Mouse (Mus musculus): ENCODE data around the gene Zfp964. TPM values are rescaled to one million over a fixed set of nuclear protein-coding genes. Genes with fewer than 3 reads are reported as not detected.
A peak's percentile ranks its signal among the peaks of the same experiment; 100 is the strongest.

Gene Zfp964
- polyA plus RNA-seq, 1 experiment from 2014 or later: 1.6 TPM

- no peak for DNase-seq (ENCODE audit: low spot score)
- H3K27me3 ChIP-seq (replicated peaks; ENCODE audit: control insufficient read depth, insufficient read depth, low read length): no peaks in the 10 kb centered on the region
- H3K9ac ChIP-seq (ENCODE audit: low read length): no peak overlapping the region
- H3K9me3 ChIP-seq (replicated peaks; ENCODE audit: control insufficient read depth, low read length): no peaks in the 10 kb centered on the region
- H3K4me1 ChIP-seq (ENCODE audit: control insufficient read depth, insufficient read depth, low read length): peaks cover 10% of the 10 kb centered on the region
- H3K36me3 ChIP-seq (ENCODE audit: control insufficient read depth, insufficient read depth, low read length): peaks cover 33% of the 10 kb centered on the region
- H3K4me2 ChIP-seq (ENCODE audit: low read length): no peak overlapping the region
- H3K27ac ChIP-seq (ENCODE audit: low read depth, low read length): no peak overlapping the region
- H3K4me3 ChIP-seq (ENCODE audit: low read depth, low read length): no peak overlapping the region
- 93% methylated on average over 8 of the region's 8 CpGs for WGBS
- ATAC-seq: no peak
Observed at GRCm38 (mm10) chr8:69713516-69713915, 59.2 kb downstream of the Zfp964 start.

- 81% methylated on average over 6 of the region's 6 CpGs for WGBS
- ATAC-seq (no peak), DNase-seq (ENCODE audit: low spot score) (no peak)
- H3K36me3 ChIP-seq (ENCODE audit: control insufficient read depth, insufficient read depth, low read length): peaks cover 15% of the 10 kb centered on the region; the same call in 1 of the 2 replicates
- no peaks in the 10 kb centered on the region for H3K27me3 ChIP-seq (replicated peaks; ENCODE audit: control insufficient read depth, insufficient read depth, low read length)
- H3K4me3 ChIP-seq (ENCODE audit: low read depth, low read length): peak overlapping the region; percentile 86
- H3K4me1 ChIP-seq (ENCODE audit: control insufficient read depth, insufficient read depth, low read length): peaks cover 10% of the 10 kb centered on the region
- peak overlapping the region; percentile 56 for H3K4me2 ChIP-seq (ENCODE audit: low read length)
- H3K27ac ChIP-seq (ENCODE audit: low read depth, low read length): no peak overlapping the region
- no peaks in the 10 kb centered on the region for H3K9me3 ChIP-seq (replicated peaks; ENCODE audit: control insufficient read depth, low read length)
- peak overlapping the region; percentile 1; the same call in 1 of the 2 replicates for H3K9ac ChIP-seq (ENCODE audit: low read length)
Observed at GRCm38 (mm10) chr8:69715366-69715765, 61.1 kb downstream of the Zfp964 start.

Other genes starting within 250 kb of the Zfp964 start
- not detected in 2 replicates for gene Gm9495, start 200.9 kb upstream of the Zfp964 start, polyA plus RNA-seq (2014; fragmentation: Nextera tagmentation; extraction: Ambion mirVana)
- not detected in 2 replicates for gene Gm7697, start 131.5 kb upstream of the Zfp964 start, polyA plus RNA-seq (2014; fragmentation: Nextera tagmentation; extraction: Ambion mirVana)
- gene Zfp868, start 28.9 kb upstream of the Zfp964 start, polyA plus RNA-seq (2014; fragmentation: Nextera tagmentation; extraction: Ambion mirVana): 49.3 and 53.9 TPM in 2 replicates
- 38.0 and 39.6 TPM in 2 replicates for gene Zfp869, start 56.2 kb downstream of the Zfp964 start, polyA plus RNA-seq (2014; fragmentation: Nextera tagmentation; extraction: Ambion mirVana)
- 10.0 and 10.2 TPM in 2 replicates for gene Zfp963, start 95.5 kb downstream of the Zfp964 start, polyA plus RNA-seq (2014; fragmentation: Nextera tagmentation; extraction: Ambion mirVana)
- 0.36 and 1.4 TPM in 2 replicates for gene Gm20422, start 120.4 kb downstream of the Zfp964 start, polyA plus RNA-seq (2014; fragmentation: Nextera tagmentation; extraction: Ambion mirVana)
- gene Atp13a1, start 136.7 kb downstream of the Zfp964 start, polyA plus RNA-seq (2014; fragmentation: Nextera tagmentation; extraction: Ambion mirVana): 31.4 and 41.6 TPM in 2 replicates
- gene Zfp866, start 136.7 kb downstream of the Zfp964 start, polyA plus RNA-seq (2014; fragmentation: Nextera tagmentation; extraction: Ambion mirVana): 37.4 and 42.2 TPM in 2 replicates
- gene Gmip, start 154.2 kb downstream of the Zfp964 start, polyA plus RNA-seq (2014; fragmentation: Nextera tagmentation; extraction: Ambion mirVana): 16.0 and 26.1 TPM in 2 replicates
- 1.3 and 1.4 TPM in 2 replicates for gene Lpar2, start 167.9 kb downstream of the Zfp964 start, polyA plus RNA-seq (2014; fragmentation: Nextera tagmentation; extraction: Ambion mirVana)
- gene Pbx4, start 178.0 kb downstream of the Zfp964 start, polyA plus RNA-seq (2014; fragmentation: Nextera tagmentation; extraction: Ambion mirVana): 46.8 and 47.7 TPM in 2 replicates
- gene Cilp2, start 233.2 kb downstream of the Zfp964 start, polyA plus RNA-seq (2014; fragmentation: Nextera tagmentation; extraction: Ambion mirVana): 2.0 and 2.6 TPM in 2 replicates
- 2.5 and 3.1 TPM in 2 replicates for gene Tssk6, start 247.7 kb downstream of the Zfp964 start, polyA plus RNA-seq (2014; fragmentation: Nextera tagmentation; extraction: Ambion mirVana)
- 180 and 216 TPM in 2 replicates for gene Ndufa13, start 248.1 kb downstream of the Zfp964 start, polyA plus RNA-seq (2014; fragmentation: Nextera tagmentation; extraction: Ambion mirVana)
- gene Yjefn3, start 248.2 kb downstream of the Zfp964 start, polyA plus RNA-seq (2014; fragmentation: Nextera tagmentation; extraction: Ambion mirVana): 9.9 and 10.0 TPM in 2 replicates

All from forebrain, embryonic 14.5 days (tissue).